Mouse (Mus musculus): ENCODE results near the gene B230307C23Rik.
"Not testable (repeated sequence)": the region's sequence is repeated elsewhere in the genome, so short reads cannot be mapped to it uniquely, and the experiment has no call there.

Gene B230307C23Rik

GRCm38 (mm10) chr16:97996616-97997382, at the start of gene B230307C23Rik:
B230307C23Rik (plus strand) TSS chr16:97997315.
- peak; percentile 83 for DNase-seq (ENCODE audit: extremely low read depth, insufficient read length, low spot score)

GRCm38 (mm10) chr16:97948836-97949235, 48.3 kb upstream of the B230307C23Rik start:
- DNase-seq (ENCODE audit: extremely low read depth, insufficient read length, low spot score) = no peak

GRCm38 (mm10) chr16:97950061-97950460, 47.1 kb upstream of the B230307C23Rik start:
- DNase-seq (ENCODE audit: extremely low read depth, insufficient read length, low spot score) = no peak

- no peak for DNase-seq (ENCODE audit: extremely low read depth, insufficient read length, low spot score)
These were observed 44.7 kb upstream of the B230307C23Rik start for GRCm38 (mm10) chr16:97952371-97952770.

GRCm38 (mm10) chr16:97952801-97953200, 44.3 kb upstream of the B230307C23Rik start:
- no peak for DNase-seq (ENCODE audit: extremely low read depth, insufficient read length, low spot score)

GRCm38 (mm10) chr16:97953300-97953699, 43.8 kb upstream of the B230307C23Rik start:
- no peak for DNase-seq (ENCODE audit: extremely low read depth, insufficient read length, low spot score)

GRCm38 (mm10) chr16:97956011-97956410, 41.1 kb upstream of the B230307C23Rik start:
- DNase-seq (ENCODE audit: extremely low read depth, insufficient read length, low spot score) = no peak

GRCm38 (mm10) chr16:97957626-97958025, 39.5 kb upstream of the B230307C23Rik start:
- DNase-seq (ENCODE audit: extremely low read depth, insufficient read length, low spot score) = no peak

GRCm38 (mm10) chr16:97958401-97958973, 38.6 kb upstream of the B230307C23Rik start:
- no peak for DNase-seq (ENCODE audit: extremely low read depth, insufficient read length, low spot score)

- DNase-seq (ENCODE audit: extremely low read depth, insufficient read length, low spot score) = no peak
These were observed 36.8 kb upstream of the B230307C23Rik start for GRCm38 (mm10) chr16:97960348-97960747.

- DNase-seq (ENCODE audit: extremely low read depth, insufficient read length, low spot score) = peak; percentile 47
These were observed 35.5 kb upstream of the B230307C23Rik start for GRCm38 (mm10) chr16:97961381-97962150.

- DNase-seq (ENCODE audit: extremely low read depth, insufficient read length, low spot score) = peak; percentile 96
These were observed 34.8 kb upstream of the B230307C23Rik start, which contains the start of the genes C2cd2 and Zbtb21 for GRCm38 (mm10) chr16:97962151-97962948. C2cd2 (minus strand) TSS chr16:97962598. Zbtb21 (minus strand) TSS chr16:97962622.

GRCm38 (mm10) chr16:97963956-97964540, 33.1 kb upstream of the B230307C23Rik start:
- no peak for DNase-seq (ENCODE audit: extremely low read depth, insufficient read length, low spot score)

- no peak for DNase-seq (ENCODE audit: extremely low read depth, insufficient read length, low spot score)
These were observed 19.8 kb upstream of the B230307C23Rik start for GRCm38 (mm10) chr16:97977277-97977676.

- no peak for DNase-seq (ENCODE audit: extremely low read depth, insufficient read length, low spot score)
These were observed 19.4 kb upstream of the B230307C23Rik start for GRCm38 (mm10) chr16:97977722-97978121.

GRCm38 (mm10) chr16:97981362-97981761, 15.8 kb upstream of the B230307C23Rik start:
- no peak for DNase-seq (ENCODE audit: extremely low read depth, insufficient read length, low spot score)

GRCm38 (mm10) chr16:97984589-97984988, 12.5 kb upstream of the B230307C23Rik start:
- no peak for DNase-seq (ENCODE audit: extremely low read depth, insufficient read length, low spot score)

- DNase-seq (ENCODE audit: extremely low read depth, insufficient read length, low spot score) = no peak
These were observed 5.6 kb upstream of the B230307C23Rik start for GRCm38 (mm10) chr16:97991517-97991916.

GRCm38 (mm10) chr16:97992477-97992876, 4.6 kb upstream of the B230307C23Rik start:
- DNase-seq (ENCODE audit: extremely low read depth, insufficient read length, low spot score) = not testable (repeated sequence)
